Mouse (Mus musculus) ES-Bruce4 (cell line): Measurements from ENCODE around the gene Cipc.

Experiments used
- CTCF ChIP-seq: IDR thresholded peaks from one replicate; pipeline ENCODE4 v1.8.1; 2011; ENCODE audit warnings: low read depth, low read length
- EP300 ChIP-seq: IDR thresholded peaks from 2 replicates; pipeline ENCODE4 v1.6.1; 2011; ENCODE audit warnings: low read depth, low read length; ENCODE audit not compliant: insufficient read depth
- POLR2A ChIP-seq: IDR thresholded peaks from one replicate; pipeline ENCODE4 v1.8.1; 2011; ENCODE audit warnings: low read length; ENCODE audit not compliant: insufficient read depth

GRCm38 (mm10) chr12:86984194-86984555, 37.3 kb downstream of the Cipc start:
- TF ChIP-seq CTCF: no peak
- no peak for TF ChIP-seq POLR2A
- TF ChIP-seq EP300: no peak
